Mouse (Mus musculus): ENCODE measurements around the gene Eef1a1.

GRCm38 (mm10) chr9:78520780-78521601, 32.0 kb upstream of the Eef1a1 start:
- no peak for TF ChIP-seq POLR2A (IDR thresholded peaks at IDR 0.05; ENCODE audit: low read depth, low read length)
- no peak for TF ChIP-seq CTCF (IDR thresholded peaks at IDR 0.05; ENCODE audit: borderline replicate concordance, insufficient read depth, low read length)

Measured in embryonic fibroblast, embryonic 13.5 days (primary cell).